Mouse (Mus musculus): ENCODE data around the gene Pbld1. TPM values are rescaled to one million over a fixed set of nuclear protein-coding genes. Genes with fewer than 3 reads are reported as not detected.

The Pbld1 gene
- total and polyA plus RNA-seq, 3 experiments, result 0.47 to 0.50 TPM; not detected in 1

GRCm38 (mm10) chr10:63049106-63049505, 10.9 kb upstream of the Pbld1 start:
- Histone ChIP-seq H3K4me3 (ENCODE audit: control insufficient read depth in 1 of 2, insufficient read depth in 1 of 2, low read depth in 2 of 2, low read length in 2 of 2) (no peak overlapping the region), H3K27me3 (ENCODE audit: control insufficient read depth in 1 of 2, insufficient read depth in 2 of 2, low read length in 2 of 2) (no peaks in the 10 kb centered on the region), H3K9ac (ENCODE audit: control insufficient read depth, low read depth, low read length, poor library complexity, severe bottlenecking) (no peak overlapping the region), H3K4me1 (ENCODE audit: control insufficient read depth in 1 of 2, insufficient read depth in 2 of 2, low read length in 2 of 2) (no peaks in the 10 kb centered on the region), H3K27ac (ENCODE audit: control insufficient read depth, low read depth, low read length) (no peak overlapping the region), H3K36me3 (ENCODE audit: control insufficient read depth in 1 of 2, insufficient read depth in 2 of 2, low read length in 2 of 2) (no peaks in the 10 kb centered on the region), H3K9me3 (replicated peaks; ENCODE audit: insufficient read depth, low read length) (no peaks in the 10 kb centered on the region), H3K79me2 (ENCODE audit: control insufficient read depth, insufficient read depth, low read length, poor library complexity) (no peaks in the 10 kb centered on the region)
- DNase-seq (ENCODE audit: low read depth, low spot score), result no peak
- TF ChIP-seq UBTF (IDR thresholded peaks at IDR 0.05; ENCODE audit: borderline replicate concordance, insufficient read depth, low read depth, low read length), result no peak
- no peak for TF ChIP-seq MAFK (IDR thresholded peaks at IDR 0.05; ENCODE audit: borderline replicate concordance, low read depth, low read length)
- TF ChIP-seq KAT2A (conservative IDR thresholded peaks at IDR 0.05; ENCODE audit: low read depth, low read length), result no peak
- no peak for TF ChIP-seq NELFE (IDR thresholded peaks at IDR 0.05; ENCODE audit: low read depth, low read length)
- no peak for TF ChIP-seq HCFC1 (IDR thresholded peaks at IDR 0.05; ENCODE audit: low read depth, low read length)
- no peak for TF ChIP-seq CTCF (IDR thresholded peaks at IDR 0.05 in 2 of 3, conservative IDR thresholded peaks at IDR 0.05 in 1 of 3; ENCODE audit: control insufficient read depth in 1 of 3, insufficient read depth in 1 of 3, low read depth in 2 of 3, low read length in 3 of 3, poor library complexity in 1 of 3, severe bottlenecking in 1 of 3)
- TF ChIP-seq ETS1 (IDR thresholded peaks at IDR 0.05; ENCODE audit: low read depth, low read length), result no peak
- TF ChIP-seq TAL1 (IDR thresholded peaks at IDR 0.05; ENCODE audit: low read length), result no peak
- TF ChIP-seq MYB (IDR thresholded peaks at IDR 0.05; ENCODE audit: low read depth, low read length), result no peak
- no peak for TF ChIP-seq JUND (IDR thresholded peaks at IDR 0.05; ENCODE audit: low read depth, low read length)

- H3K79me2 ChIP-seq (ENCODE audit: control insufficient read depth, insufficient read depth, low read length, poor library complexity), result no peaks in the 10 kb centered on the region
- H3K36me3 ChIP-seq (ENCODE audit: control insufficient read depth in 1 of 2, insufficient read depth in 2 of 2, low read length in 2 of 2), result no peaks in the 10 kb centered on the region
- no peak overlapping the region for H3K9ac ChIP-seq (ENCODE audit: control insufficient read depth, low read depth, low read length, poor library complexity, severe bottlenecking)
- H3K4me3 ChIP-seq (ENCODE audit: control insufficient read depth in 1 of 2, insufficient read depth in 1 of 2, low read depth in 2 of 2, low read length in 2 of 2), result no peak overlapping the region
- no peak overlapping the region for H3K27ac ChIP-seq (ENCODE audit: control insufficient read depth, low read depth, low read length)
- no peaks in the 10 kb centered on the region for H3K9me3 ChIP-seq (replicated peaks; ENCODE audit: insufficient read depth, low read length)
- no peaks in the 10 kb centered on the region for H3K27me3 ChIP-seq (ENCODE audit: control insufficient read depth in 1 of 2, insufficient read depth in 2 of 2, low read length in 2 of 2)
- DNase-seq (ENCODE audit: low read depth, low spot score), result no peak
- TF ChIP-seq RCOR1 (IDR thresholded peaks at IDR 0.05; ENCODE audit: low read depth, low read length) (no peak), MYB (IDR thresholded peaks at IDR 0.05; ENCODE audit: low read depth, low read length) (no peak), MAFK (IDR thresholded peaks at IDR 0.05; ENCODE audit: borderline replicate concordance, low read depth, low read length) (no peak), GATA1 (IDR thresholded peaks at IDR 0.05; ENCODE audit: low read depth, low read length) (no peak), MAZ (IDR thresholded peaks at IDR 0.05; ENCODE audit: low read depth, low read length) (no peak), ETS1 (IDR thresholded peaks at IDR 0.05; ENCODE audit: low read depth, low read length) (no peak), CHD2 (IDR thresholded peaks at IDR 0.05; ENCODE audit: low read length) (no peak), ZKSCAN1 (IDR thresholded peaks at IDR 0.05; ENCODE audit: low read depth, low read length) (no peak), USF2 (IDR thresholded peaks at IDR 0.05; ENCODE audit: borderline replicate concordance in 1 of 2, insufficient read depth in 1 of 2, low read depth in 1 of 2, low read length in 2 of 2) (no peak), CHD1 (IDR thresholded peaks at IDR 0.05; ENCODE audit: low read depth, low read length) (no peak), TBP (IDR thresholded peaks at IDR 0.05; ENCODE audit: low read depth, low read length) (no peak), TCF12 (IDR thresholded peaks at IDR 0.05; ENCODE audit: low read depth, low read length) (no peak), SMC3 (IDR thresholded peaks at IDR 0.05; ENCODE audit: low read depth, low read length) (no peak), ZMIZ1 (IDR thresholded peaks at IDR 0.05; ENCODE audit: low read depth, low read length) (no peak), POLR2AphosphoS5 (IDR thresholded peaks at IDR 0.05; ENCODE audit: borderline replicate concordance, low read depth, low read length) (no peak), MEF2A (IDR thresholded peaks at IDR 0.05; ENCODE audit: extremely low read depth, insufficient replicate concordance, low read depth, low read length, poor library complexity, severe bottlenecking) (no peak), KAT2A (conservative IDR thresholded peaks at IDR 0.05; ENCODE audit: low read depth, low read length) (no peak), ZC3H11A (IDR thresholded peaks at IDR 0.05; ENCODE audit: low read depth, low read length) (no peak), TAL1 (IDR thresholded peaks at IDR 0.05; ENCODE audit: low read length) (no peak)
- H3K4me1 ChIP-seq (ENCODE audit: control insufficient read depth in 1 of 2, insufficient read depth in 2 of 2, low read length in 2 of 2), result no peaks in the 10 kb centered on the region
Measured at GRCm38 (mm10) chr10:63051267-63051666, 8.7 kb upstream of the Pbld1 start.
